Mouse (Mus musculus): ENCODE data around the gene Arid3c.
"Not testable (repeated sequence)": the region's sequence is repeated elsewhere in the genome, so short reads cannot be mapped to it uniquely, and the experiment has no call there.

Gene Arid3c

DNA sequence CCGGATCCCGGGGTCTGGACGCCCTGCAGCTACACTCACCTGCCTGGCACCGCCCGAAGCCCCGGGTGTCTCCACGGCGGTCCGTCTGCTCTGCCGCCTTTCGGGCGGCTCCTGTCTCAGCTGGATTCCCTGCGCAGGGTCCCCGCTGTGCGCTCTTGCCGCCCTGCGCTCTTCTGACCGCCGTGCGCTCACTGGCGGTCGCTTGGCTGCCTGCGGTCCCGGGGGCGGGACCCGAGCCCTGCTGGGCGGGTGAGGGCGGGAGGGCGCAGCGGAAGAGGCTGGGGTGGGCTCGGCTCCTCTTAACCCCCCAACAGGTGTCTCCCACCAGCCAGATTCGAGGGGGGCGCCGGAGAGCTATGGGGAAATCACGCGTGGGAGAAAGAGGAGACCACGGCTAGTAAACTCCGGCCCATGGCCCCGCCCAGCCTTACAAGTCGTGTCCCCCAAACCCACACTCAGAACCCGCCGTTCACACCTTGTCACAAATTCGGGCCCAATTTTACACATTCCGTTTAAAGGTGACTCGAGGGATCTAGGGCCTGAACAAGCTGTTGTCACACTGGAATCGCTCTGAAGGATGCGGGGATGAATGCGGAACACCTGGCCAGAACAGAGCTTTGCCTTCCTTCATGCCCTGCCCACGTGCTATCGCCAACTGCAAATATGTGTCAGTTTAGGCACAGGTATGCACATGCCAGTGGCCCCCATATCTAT, at the start of gene Arid3c:
Gene Arid3c (minus strand): TSS at position 91 of the 714 bp plus-strand sequence.
- no peak for DNase-seq (ENCODE audit: low spot score)

DNA sequence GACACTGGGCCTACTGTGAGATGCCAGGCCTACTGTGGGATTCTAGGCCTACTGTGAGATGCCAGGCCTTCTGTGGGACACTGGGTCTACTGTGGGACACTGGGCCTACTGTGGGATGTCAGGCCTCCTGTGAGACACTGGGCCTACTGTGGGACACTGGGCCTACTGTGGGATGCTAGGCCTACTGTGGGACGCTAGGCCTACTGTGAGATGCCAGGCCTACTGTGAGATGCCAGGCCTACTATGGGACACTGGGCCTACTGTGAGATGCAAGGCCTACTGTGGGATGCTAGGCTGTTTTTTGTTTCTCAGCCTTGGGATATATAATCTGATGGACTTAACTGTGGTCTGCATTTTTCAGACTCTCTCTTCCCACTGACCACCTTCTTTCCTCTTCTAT, 44.9 kb upstream of the Arid3c start:
- not testable (repeated sequence) for DNase-seq (ENCODE audit: low spot score)

DNA sequence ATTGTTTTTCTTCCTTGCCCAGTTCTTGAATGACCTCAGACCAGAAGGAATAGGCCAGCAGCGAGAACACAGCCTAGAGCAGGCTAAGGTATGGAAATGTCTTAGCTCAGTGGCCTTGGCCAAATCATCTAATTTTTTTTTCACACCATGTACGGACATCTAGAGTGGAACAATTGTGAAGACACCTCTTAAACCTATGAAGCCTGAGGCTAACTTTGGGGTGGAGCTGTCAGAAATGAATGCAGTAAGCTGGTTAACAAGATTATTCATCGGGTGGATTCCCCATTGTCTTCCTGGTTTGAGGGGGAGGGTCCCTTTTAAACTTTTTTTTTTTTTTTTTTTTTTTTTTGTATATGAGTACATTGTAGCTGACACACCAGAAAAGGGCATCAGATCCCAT, 43.6 kb upstream of the Arid3c start:
- DNase-seq (ENCODE audit: low spot score), result not testable (repeated sequence)

DNA sequence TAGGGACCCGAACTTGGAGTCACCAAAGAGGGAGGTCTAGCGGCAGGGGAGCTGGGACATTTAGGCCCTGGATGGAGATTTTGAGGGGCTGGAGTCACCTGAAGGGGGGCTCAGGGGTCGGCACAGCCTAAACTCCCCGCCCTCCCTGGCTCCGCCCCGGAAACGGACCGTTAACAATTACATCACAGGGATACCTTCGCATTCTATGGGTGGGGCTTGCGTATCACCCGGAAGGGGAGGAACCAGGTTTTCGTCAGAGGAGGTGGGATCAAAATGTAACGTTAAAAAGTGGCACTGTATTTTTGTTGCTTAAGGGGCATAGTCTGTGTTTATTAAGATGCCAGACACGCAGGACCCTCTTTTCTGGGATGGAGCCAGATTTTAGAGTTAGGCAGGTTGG, 43.1 kb upstream of the Arid3c start, which contains the start of gene Ccl27a:
Gene Ccl27a (minus strand): TSS at position 246 of the 400 bp plus-strand sequence.
- DNase-seq (ENCODE audit: low spot score), result peak; percentile 69

DNA sequence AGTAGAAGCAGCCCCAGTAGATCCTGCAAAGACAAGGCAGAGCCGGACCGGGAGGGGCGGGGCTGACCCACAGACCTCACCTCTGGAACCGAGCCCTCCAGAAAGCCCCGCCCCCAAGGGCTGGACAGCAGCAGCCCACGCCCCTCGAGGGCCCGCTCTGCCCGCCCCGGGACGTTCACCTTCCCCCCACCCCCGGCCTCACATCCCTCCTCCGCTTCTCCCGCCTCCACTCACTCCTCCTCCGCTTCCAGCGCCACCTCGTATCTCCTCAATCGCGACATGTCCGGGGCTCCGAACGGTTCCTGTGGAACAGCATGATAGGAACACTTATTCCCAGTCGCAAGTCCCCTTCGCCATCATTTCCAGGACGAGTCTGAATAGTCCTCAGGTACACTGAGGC, 42.6 kb upstream of the Arid3c start:
- peak; percentile 47 for DNase-seq (ENCODE audit: low spot score)

DNA sequence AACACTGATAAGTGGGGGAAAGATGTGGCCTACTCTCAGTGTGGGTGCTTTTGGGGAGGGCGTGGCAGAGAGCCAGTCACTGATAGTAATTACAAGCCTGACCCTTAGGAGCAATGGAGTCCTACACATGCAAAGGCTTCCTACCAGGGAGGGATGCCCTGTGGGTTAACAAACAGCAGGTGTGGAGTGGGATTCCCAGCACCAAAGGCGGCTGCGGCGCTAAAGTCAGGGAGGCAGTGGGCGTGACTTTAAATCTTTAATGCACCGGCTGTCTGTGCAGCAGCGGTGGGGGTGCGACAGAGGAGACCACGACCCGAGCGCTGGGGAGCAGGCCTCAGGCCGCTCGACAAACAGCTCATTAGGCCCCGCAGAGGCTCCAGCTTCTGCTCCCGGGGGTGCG, 42.0 kb upstream of the Arid3c start:
- DNase-seq (ENCODE audit: low spot score), result not testable (repeated sequence)

DNA sequence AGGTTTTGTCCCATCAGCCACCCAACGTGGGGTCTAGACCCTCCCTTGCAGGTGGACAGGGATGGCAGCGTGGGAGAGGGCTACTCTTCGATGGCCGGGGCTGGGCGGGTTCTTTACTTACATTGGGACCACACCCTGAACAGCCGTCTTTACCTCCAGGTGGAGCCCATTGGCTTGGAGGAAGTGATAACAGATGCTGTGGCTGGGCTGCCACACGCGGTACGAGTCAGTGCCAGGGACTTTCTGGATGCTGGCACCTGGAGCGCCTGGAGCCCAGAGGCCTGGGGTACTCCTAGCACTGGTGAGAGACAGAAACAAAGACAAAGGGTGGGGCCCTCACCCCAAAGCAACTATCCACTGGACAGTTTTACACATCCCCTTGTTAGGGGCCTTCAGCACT, 36.4 kb upstream of the Arid3c start:
- not testable (repeated sequence) for DNase-seq (ENCODE audit: low spot score)

DNA sequence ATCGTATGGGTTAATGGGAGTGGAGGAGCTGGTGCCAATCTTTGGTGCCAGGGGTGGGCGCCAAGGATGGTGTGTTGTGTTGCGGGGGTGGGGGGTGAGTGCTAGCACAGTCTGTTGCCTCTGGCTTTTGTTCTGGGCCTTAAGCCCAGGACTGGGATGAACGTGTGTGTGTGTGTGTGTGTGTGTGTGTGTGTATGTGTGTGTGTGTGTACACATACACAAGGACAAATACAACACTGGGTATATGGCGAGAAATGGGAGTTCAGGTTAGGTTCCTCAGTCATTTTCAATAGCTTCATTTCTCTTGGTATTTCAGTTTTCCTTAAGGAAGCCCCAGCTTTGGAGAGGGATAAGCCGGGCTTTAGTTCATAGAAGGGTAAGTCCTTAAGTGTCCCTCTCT, 32.2 kb upstream of the Arid3c start:
- not testable (repeated sequence) for DNase-seq (ENCODE audit: low spot score)

DNA sequence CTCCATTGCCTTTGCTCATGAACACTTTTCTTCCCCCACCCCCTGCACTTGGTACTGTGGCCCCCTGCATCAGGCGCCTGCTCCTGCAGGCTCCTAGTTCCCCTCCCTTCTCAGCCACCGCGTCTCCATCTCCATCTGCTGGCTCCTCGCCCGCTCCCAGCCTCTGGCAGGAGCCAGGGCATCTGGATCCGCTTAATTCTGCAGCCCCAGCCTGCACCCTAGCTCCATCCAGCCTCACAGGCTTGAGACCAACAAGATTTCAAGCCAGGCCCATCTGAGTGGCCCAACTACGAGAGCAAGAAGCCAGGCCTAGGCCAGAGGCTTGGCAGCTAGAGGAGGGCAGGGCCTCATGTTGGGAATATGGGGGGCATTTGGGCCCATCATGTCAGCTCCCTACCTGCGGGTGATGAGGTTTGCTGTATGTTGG, 31.8 kb upstream of the Arid3c start:
- not testable (repeated sequence) for DNase-seq (ENCODE audit: low spot score)

DNA sequence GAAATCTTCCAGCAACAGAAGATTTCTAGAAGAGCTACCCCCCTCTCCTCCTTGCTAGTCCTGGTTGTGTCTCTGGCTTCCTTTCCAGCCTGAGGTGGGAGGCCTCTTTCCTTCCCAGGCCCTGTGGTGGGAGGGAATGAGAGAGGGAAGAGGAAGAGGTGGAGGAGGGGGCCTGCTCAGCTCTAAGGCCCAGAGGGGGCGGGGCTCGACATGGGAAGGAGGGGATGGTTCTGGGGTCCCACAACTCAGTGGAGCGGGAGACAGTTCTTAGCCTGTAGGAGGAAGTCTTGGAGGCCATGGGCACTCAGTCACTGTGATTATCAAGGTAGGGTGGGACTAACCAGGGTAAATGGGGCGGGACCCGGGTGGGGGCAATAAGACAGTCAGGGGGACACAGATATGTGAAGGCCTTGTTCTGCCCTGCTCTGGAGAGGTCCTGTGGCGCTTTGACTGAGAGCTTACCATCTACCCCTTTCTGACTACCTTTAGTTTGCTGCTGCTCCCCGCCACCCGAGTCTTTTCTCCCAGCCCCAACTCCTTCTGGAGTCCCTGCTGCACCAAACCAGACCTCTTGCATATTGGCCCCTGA, 31.3 kb upstream of the Arid3c start:
- no peak for DNase-seq (ENCODE audit: low spot score)

DNA sequence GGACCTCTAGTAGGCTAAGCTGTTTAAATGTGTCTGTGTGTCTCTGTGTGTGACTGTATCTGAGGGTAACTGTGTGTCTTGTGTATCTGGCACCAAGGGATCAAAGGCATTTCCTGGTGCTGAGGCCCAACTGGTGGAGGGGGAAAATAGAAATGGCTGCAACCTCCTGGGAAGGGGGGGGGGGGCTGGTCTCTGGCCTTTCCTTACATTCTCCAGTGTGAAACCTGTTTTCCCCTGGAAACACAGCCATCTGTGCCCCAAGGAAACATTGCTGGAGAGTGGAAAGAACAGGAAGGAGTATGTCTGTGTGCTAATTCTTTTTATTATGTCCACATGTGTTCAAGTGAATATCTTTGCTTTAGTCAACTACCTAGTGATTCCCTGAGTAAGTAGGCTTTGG, 30.7 kb upstream of the Arid3c start:
- no peak for DNase-seq (ENCODE audit: low spot score)

DNA sequence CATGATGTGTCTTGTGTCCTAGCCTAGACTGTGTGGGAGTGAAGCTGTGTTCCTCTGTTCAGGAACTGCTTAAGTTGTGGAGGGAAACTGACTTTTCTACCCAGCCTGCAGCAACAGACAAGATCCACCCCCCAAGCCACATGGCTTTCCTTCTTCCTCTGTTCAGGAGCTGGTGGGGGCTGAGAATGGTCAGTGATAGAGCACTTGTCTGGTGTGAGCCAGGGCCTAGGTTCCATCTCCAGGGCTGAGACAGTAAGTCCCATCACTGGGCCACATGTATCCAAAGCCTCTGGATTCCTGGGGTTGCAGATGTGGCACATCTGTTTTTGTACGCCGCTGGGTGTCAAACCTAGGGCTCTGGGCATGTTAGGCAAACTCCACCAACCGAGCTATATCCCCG, 30.0 kb upstream of the Arid3c start:
- no peak for DNase-seq (ENCODE audit: low spot score)

DNA sequence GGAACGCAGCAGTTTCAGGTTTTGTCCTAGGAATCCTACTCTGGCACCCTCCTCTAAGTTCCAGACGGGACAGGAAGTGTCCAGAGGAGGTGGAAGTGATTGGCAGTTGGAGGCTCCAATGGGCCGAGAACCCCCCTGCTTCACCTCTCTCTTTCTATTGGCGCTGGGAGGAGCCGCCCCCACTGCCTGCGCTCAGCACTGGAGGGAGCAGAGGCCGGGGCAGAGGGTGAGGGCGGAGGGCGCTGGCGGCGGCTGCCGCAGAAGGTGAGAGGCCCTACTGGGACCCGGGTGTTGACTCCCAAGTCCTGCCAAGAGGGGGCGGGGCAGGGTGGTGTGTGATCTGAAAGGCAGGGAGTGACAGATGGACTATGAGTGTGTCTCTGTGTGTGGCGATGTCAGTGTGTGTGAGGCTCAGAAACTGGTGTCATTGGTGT, 29.4 kb upstream of the Arid3c start:
- DNase-seq (ENCODE audit: low spot score), result peak; percentile 78

DNA sequence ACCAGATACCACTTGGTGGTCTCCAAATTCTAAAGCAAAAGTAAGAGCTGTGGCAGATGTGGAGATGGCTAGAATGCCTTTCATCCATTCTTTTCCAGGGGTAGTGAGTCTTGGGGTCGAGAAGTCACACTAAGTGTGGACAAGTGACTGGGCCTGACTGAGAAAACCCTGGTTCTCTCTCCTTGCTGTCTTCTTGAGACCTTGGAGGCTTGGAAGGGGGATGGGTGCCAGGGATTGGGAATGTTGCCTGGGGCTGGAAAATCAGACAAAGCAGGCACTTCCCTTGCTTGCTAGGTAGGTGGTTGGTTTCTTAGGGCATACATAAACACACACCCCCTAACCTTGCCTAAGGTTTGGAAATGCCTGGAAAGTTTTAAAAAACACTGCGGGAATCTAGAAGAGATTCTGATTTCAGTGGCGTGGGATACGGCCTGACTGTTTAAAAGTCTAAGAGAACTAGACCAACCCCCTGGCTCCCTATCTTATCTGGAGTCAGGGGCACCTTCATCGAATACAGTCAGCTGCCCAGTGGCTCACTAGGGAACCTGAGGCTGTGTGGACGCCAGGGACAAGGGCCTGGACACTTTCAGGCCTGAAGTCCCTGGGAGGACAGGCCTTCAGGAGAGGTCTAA, 28.8 kb upstream of the Arid3c start:
- DNase-seq (ENCODE audit: low spot score), result no peak

DNA sequence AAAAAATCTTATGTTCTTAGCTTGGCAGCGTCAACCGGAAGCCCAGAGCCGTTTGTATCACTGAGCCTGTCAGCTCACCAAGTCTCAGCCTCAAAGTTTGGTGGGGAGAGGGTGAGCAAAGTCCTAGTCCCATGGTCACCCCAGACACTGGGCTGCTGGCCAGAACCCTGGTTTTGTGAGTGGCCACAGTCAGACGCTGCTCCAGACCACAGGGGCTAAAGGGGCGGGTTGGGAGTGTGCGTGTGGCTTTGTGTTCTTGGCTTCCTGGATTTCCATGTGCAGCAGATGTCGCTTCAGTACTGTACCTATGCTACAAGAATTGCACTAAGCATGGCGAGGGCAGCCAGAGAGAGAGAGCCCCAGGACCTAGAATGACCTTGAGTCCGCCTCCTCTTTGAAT, 28.3 kb upstream of the Arid3c start:
- DNase-seq (ENCODE audit: low spot score), result no peak

DNA sequence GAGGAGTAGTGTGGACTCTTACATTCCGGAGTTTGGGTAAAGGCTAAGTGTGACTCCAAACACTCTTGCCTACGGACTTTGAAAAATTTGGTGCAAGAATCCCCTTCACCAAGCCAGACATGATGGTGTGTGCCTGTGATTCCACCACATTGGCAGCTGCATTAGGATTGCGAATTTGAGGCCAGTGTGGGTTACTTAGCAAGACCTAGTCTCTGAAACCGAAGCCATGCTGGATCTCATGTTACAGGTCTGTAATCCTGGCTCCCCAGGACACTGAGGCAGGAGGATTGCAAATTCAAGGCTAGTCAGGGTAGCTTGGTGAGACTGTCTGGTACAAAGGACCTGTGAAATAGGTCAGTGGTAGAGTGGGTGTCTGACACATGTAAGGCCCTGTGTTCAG, 27.8 kb upstream of the Arid3c start:
- no peak for DNase-seq (ENCODE audit: low spot score)

DNA sequence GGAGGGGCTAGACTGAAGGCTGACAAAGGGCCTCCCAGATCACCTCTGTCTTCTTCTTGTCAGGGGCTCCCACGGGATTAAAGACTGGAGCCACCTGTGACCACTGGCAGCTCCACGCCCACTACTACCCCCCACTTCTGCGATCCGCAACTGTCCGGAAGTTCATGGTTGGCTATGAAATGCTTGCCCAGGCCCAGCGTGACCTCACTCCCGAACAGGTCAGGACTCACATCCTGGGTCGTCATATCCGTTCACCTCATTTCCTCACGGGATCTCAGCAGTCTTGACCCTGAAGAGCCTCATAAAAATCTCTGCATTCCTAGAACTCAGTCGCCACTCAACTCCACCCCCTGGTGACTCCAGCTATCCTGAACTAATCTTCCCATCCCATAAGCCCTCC, 27.1 kb upstream of the Arid3c start:
- no peak for DNase-seq (ENCODE audit: low spot score)

DNA sequence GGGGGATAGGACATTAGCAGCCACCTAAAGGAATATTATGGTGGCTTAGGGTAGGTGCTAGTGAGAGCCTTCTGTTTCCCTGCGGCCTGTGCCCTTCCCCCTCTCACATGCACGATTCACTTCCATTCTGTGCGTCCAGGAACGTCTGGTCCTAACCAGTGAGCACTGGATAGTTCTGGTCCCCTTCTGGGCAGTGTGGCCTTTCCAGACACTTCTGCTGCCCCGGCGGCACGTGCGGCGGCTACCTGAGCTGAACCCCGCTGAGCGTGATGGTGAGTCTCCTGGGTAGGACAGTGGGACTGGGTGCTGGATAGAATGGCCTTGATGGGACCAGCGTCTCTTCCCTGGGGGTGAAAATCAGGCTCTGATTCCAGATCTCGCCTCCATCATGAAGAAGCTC, 26.4 kb upstream of the Arid3c start:
- DNase-seq (ENCODE audit: low spot score), result no peak

DNA sequence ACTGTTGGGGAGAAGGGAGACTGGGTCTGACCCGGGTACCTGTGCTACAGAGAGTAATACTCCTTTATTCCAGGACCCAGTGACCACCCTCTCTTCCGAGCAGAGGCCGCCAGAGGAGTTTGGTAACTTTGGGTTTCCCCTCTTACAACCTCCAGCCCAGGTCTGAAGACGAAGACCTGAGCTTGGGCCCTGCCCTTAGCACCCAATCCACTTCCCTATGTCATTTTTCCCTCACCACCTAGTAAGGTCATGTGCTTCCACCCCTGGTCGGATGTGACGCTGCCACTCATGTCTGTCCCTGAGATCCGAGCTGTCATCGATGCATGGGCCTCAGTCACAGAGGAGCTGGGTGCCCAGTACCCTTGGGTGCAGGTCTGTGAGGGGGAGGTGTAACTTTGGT, 25.5 kb upstream of the Arid3c start:
- no peak for DNase-seq (ENCODE audit: low spot score)

DNA sequence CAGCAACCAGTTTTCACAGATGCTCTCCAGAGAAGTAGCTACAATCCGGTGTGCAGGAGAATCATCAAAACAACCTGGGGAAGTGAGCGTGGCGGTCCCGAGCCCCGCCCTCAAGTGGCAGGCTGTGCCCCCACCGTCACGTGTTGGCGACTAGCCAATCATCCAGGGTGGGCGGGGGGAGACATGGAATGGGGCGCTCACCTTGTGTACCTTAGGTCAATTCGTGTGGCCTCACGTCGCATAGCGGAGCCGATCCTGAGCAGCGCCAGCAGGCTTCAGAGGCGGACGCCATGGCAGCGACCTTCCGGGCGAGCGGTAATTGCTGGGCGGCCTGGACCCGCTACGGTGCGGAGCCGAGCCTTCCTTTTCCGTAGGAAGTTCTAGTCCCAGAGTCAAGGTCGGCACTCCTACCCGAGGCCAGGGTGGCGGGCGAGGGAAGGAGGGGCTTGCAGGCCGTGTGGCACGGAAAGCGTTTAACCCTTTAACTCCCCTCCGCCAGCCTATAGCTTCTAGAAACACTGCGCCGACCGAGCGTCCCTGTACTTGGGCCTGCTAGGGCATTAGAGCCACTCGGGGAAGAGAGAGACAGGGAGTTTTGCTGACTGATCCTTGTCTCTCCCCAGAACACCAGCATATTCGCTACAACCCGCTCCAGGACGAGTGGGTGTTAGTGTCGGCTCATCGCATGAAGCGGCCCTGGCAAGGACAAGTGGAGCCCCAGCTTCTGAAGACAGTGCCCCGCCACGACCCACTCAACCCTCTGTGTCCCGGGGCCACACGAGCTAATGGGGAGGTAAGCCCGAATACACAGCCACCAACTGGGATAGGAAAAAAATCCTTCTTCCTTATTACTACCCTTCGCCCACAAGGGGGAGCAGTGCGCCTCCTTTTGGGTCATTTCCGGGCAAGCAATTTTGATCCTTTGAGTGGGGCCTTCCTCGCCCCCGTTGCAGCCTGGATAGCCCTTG, 24.7 kb upstream of the Arid3c start, which contains the start of gene Sigmar1:
Gene Sigmar1 (minus strand): TSS at position 820 of the 968 bp plus-strand sequence.
- peak; percentile 80 for DNase-seq (ENCODE audit: low spot score)

DNA sequence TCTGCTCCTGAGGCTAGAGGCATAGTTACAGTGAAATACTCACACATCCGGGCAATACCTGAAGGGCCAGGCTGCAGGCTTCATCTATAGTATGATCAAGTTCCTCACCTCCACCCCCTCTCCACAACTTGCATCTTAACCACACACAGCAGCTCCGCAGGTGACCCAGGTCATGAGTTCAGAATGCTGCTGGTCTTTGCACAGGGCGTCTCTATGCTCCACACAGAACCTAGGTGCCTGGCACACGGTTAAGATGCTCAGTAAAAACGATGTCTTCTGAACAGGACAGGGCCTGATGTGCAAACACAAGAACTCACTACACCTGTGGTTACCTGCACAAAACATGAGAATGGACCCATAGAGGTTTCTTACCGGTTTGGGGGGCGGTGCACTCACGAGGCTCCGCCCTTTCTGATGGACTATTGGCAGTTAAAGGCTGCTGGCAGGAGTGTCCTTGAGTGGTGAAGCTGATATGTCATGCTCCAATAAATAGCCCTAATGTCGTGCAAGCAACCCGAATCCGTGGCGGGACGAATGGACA, 23.9 kb upstream of the Arid3c start, which contains the start of gene Galt:
Gene Galt (plus strand): TSS at position 432 of the 541 bp plus-strand sequence.
- DNase-seq (ENCODE audit: low spot score), result no peak

DNA sequence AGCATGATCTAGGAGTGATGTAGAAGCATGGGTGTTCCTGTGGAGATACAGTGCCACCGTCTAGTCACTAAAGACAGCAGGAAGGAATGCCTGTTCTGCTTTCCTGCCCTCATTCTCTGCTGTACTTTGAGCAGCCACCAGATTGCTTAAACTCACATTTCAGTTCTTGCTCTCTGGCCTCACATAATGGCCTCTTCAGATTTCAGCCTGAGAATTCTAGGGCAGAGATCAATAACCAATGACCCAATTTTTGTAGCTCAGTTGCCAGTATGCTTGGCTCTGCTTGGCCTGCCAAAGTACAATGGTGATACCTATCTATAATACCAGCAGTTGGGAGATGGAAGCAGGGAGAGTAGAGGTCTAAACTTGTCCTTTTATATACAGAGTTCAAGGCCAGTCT, 14.1 kb upstream of the Arid3c start:
- no peak for DNase-seq (ENCODE audit: low spot score)
